Mouse (Mus musculus): Measurements from ENCODE around the gene Tnfrsf26.
A peak's percentile ranks its signal among the peaks of the same experiment; 100 is the strongest.

Gene Tnfrsf26

GRCm38 (mm10) chr7:143599428-143600230 is 28.9 kb downstream of the Tnfrsf26 start, which contains the start of gene Cars:
Gene Cars, minus strand, starts transcription at chr7:143600090.
- peak; percentile 97 for DNase-seq (ENCODE audit: low spot score)

DNA sequence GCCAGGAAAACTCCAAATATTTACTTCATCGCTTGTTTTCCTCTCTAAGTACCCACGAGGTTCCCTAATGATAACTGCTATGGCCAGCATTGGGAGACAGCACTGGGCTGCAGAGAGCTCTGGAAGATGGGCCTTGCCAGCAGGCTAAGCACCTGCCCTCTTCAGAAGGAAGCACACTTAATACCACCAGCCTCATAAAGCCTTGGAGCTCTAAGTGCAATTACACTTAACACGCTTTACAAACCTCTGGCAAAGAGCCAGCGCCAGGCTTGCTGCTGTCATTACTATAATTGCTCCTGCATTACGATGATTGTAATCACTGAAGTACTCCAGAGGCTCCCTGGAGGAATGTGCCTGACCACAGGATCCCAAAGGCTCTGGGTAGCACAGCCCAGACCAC is 33.7 kb downstream of the Tnfrsf26 start:
- no peak for DNase-seq (ENCODE audit: low spot score)

- no peak for DNase-seq (ENCODE audit: low spot score)
Observed at GRCm38 (mm10) chr7:143592255-143592654, 36.3 kb downstream of the Tnfrsf26 start.

GRCm38 (mm10) chr7:143588006-143588405 is 40.5 kb downstream of the Tnfrsf26 start:
- no peak for DNase-seq (ENCODE audit: low spot score)

GRCm38 (mm10) chr7:143587586-143587985 is 40.9 kb downstream of the Tnfrsf26 start:
- no peak for DNase-seq (ENCODE audit: low spot score)

DNA sequence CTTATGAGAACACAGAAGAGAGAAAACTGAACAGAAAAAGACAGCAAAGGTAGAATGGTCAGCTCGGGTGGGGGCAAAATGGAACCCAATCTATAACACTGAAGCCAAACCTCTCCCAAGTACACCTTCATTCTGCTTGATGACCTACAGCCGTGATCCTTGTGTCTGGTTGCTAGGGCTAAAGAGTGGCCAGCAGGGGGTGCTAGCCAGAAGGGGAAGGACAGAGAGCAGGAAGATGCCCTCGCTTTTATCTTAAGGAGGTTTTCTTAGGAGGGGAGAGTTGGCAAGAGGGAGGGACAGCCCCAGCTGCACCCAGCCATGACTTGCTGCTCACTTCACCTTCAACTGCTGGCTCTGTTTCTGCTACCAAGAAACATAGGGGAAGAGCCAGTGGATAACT is 44.6 kb downstream of the Tnfrsf26 start:
- DNase-seq (ENCODE audit: low spot score): peak; percentile 57

DNA sequence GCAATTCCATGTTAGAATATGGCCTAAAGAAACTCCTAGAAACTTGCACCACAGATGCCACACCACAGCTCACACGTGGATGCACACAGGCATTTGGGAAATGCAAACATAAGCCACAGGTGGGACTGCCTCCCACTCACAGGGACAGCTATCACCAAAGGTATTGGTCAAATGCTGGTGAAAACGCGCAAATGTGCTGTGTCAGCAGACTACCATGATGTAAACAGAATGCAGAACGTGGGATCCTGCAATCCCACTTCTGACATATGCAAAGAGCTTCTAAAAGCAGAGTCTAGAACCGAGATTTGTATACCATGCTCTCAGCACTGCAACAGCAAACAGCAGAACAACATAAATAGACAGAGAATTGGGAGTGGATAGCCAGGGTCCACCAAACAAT is 45.5 kb downstream of the Tnfrsf26 start:
- DNase-seq (ENCODE audit: low spot score): no peak

DNA sequence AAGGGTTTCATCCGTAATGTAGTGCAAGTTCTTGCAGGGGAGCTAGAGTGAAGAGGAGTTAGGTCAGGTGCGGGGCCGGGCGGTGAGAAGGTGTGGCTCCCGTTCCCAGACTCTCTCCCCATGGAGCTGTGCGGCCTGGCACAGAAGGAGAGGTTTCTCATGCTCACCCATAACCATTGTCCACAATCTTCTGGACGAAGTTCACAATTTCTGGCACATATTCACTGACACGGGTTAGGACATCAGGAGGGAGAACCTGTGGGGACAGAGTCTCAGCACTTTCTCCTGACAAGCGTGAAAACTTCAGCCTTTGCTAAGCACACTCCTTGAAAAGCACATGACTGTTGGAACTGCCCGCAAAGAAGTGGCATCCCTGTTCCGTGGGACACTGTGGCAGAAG is 52.8 kb downstream of the Tnfrsf26 start:
- DNase-seq (ENCODE audit: low spot score): no peak

DNA sequence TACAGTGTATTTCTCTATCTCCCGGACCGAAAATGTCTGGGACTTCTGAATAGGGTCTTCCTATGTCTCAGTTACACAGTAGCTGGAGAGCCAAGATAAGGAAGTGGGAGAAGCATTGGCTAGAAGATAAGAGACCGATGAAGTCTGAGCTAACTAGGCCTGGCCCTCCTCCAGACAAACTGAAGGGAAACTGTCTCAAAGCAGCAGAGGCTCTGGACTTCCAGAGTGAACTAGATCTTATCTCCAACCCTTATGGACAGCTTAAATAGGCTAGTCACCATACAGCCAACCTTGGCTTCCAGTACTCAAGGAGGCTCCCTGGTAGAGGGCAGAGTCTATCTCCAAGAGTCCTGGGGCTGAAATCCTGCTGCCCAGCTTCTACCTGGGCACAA is 62.9 kb downstream of the Tnfrsf26 start:
- no peak for DNase-seq (ENCODE audit: low spot score)

- no peak for DNase-seq (ENCODE audit: low spot score)
Observed at GRCm38 (mm10) chr7:143565015-143565647, 63.4 kb downstream of the Tnfrsf26 start.

- no peak for DNase-seq (ENCODE audit: low spot score)
Observed at GRCm38 (mm10) chr7:143563787-143564186, 64.7 kb downstream of the Tnfrsf26 start.
